In genomic region chr4:56946641-56947640, GRCm38 (mm10) we compare ENCODE assay signal across 7 mouse cellular contexts. TPM values are rescaled to one million over a fixed set of nuclear protein-coding genes. Genes with fewer than 3 reads are reported as not detected.
DNase-seq lines count a peak whose midpoint lies in the region; ATAC-seq lines count a peak whose summit lies in the region.

Tmem245 (minus strand) TSS chr4:56947437.

- no peaks in the 10 kb centered on the region for H3K36me3 ChIP-seq in intestine, embryonic 16.5 days (ENCODE audit: control insufficient read depth, insufficient read depth, low read length)
- H3K36me3 ChIP-seq in midbrain, embryonic 11.5 days (ENCODE audit: control insufficient read depth, insufficient read depth, low read length) = no peaks in the 10 kb centered on the region

- peak within 1 kb of the TSS; percentile 92 for H3K27ac ChIP-seq in intestine, embryonic 16.5 days (ENCODE audit: low read length)
- H3K27ac ChIP-seq in midbrain, embryonic 11.5 days (ENCODE audit: low read depth, low read length) = peak within 1 kb of the TSS; percentile 54; the same call in 1 of the 2 replicates

- H3K4me2 ChIP-seq in intestine, embryonic 16.5 days (ENCODE audit: low read depth, low read length) = peak within 1 kb of the TSS; percentile 65
- H3K4me2 ChIP-seq in midbrain, embryonic 11.5 days = peak within 1 kb of the TSS; percentile 91

- no peaks in the 10 kb centered on the region for H3K9me3 ChIP-seq in intestine, embryonic 16.5 days (ENCODE audit: control insufficient read depth, low read length)
- no peaks in the 10 kb centered on the region for H3K9me3 ChIP-seq in midbrain, embryonic 11.5 days (ENCODE audit: control insufficient read depth, low read length)

- peak; percentile 94 for ATAC-seq in intestine, embryonic 16.5 days
- ATAC-seq in midbrain, embryonic 11.5 days (ENCODE audit: low FRiP score) = peak; percentile 98

- no peaks in the 10 kb centered on the region for H3K27me3 ChIP-seq in intestine, embryonic 16.5 days (replicated peaks; ENCODE audit: control insufficient read depth, insufficient read depth, low read length)
- no peaks in the 10 kb centered on the region for H3K27me3 ChIP-seq in midbrain, embryonic 11.5 days (ENCODE audit: control insufficient read depth, insufficient read depth, low read length)

- intact Hi-C loops in left cerebral cortex, postnatal 36 days (cut with DNase I) = loop anchor here (5.0 kb wide), 1 partner anchor 45 kb away; the partner anchor contains the start of gene Frrs1l

- WGBS in intestine, embryonic 16.5 days = under 1% methylated on average over 107 of the region's 107 CpGs
- under 1% methylated on average over 107 of the region's 107 CpGs for WGBS in midbrain, embryonic 11.5 days

- H3K4me1 ChIP-seq in intestine, embryonic 16.5 days (ENCODE audit: control insufficient read depth, insufficient read depth, low read length) = peaks cover 35% of the 10 kb centered on the region
- peaks cover 26% of the 10 kb centered on the region for H3K4me1 ChIP-seq in midbrain, embryonic 11.5 days (ENCODE audit: control insufficient read depth, insufficient read depth, low read length)

- peak within 1 kb of the TSS; percentile 90 for H3K4me3 ChIP-seq in intestine, embryonic 16.5 days (ENCODE audit: low read length)
- H3K4me3 ChIP-seq in midbrain, embryonic 11.5 days (ENCODE audit: low read depth, low read length) = peak within 1 kb of the TSS; percentile 87

- peak; percentile 92 for DNase-seq in adrenal gland, adult 8-10 months
- DNase-seq in embryo, embryonic 9.5 days (ENCODE audit: extremely low spot score) = peak; percentile 95
- peak; percentile 89 to 95 for DNase-seq in gastrocnemius, postnatal 4 days (ENCODE audit: low spot score in 2 of 2)
- DNase-seq in left cerebral cortex, postnatal 36 days (ENCODE audit: low spot score in 2 of 2) = peak; percentile 92
- peak; percentile 98 for DNase-seq in midbrain, embryonic 11.5 days (ENCODE audit: low spot score, missing footprints)
- peak; percentile 89 for DNase-seq in skeletal muscle tissue, adult 2 months (ENCODE audit: low read depth, low spot score)

- H3K9ac ChIP-seq in intestine, embryonic 16.5 days (ENCODE audit: low read depth, low read length) = peak within 1 kb of the TSS; percentile 93
- H3K9ac ChIP-seq in midbrain, embryonic 11.5 days (ENCODE audit: low read length) = peak within 1 kb of the TSS; percentile 93

RNA-seq across cellular contexts. Expression of gene Tmem245, which starts in this region (rescaled TPM):
- 10 to 100 TPM; 55.1 to 69.7 (median 57.5) TPM for total RNA-seq in adrenal gland, adult 8-10 months (2022)
- total RNA-seq in gastrocnemius, postnatal 4 days (2021) = 10 to 100 TPM; 28.6 to 32.3 TPM
- 6.3 and 6.7 TPM in 2 replicates for polyA plus RNA-seq in intestine, embryonic 16.5 days (2015; fragmentation: Nextera tagmentation; extraction: Ambion mirVana)
- 10 to 100 TPM; 39.5 to 42.0 TPM for total RNA-seq in left cerebral cortex, postnatal 36 days (2021)
- polyA plus RNA-seq in midbrain, embryonic 11.5 days (2014; fragmentation: Nextera tagmentation; extraction: Ambion mirVana) = 6.8 TPM in 2 replicates

Comparison
In these comparisons a context has a peak if more than half of its experiments do, and no peak if none do; other contexts are left out.
1. Peak in every context shown above with its lines: DNase-seq, ATAC-seq, H3K4me3 ChIP-seq and H3K27ac ChIP-seq.